Mouse (Mus musculus): ENCODE measurements around the gene Il15ra. TPM values are rescaled to one million over a fixed set of nuclear protein-coding genes. Genes with fewer than 3 reads are reported as not detected.

Il15ra gene
- polyA plus RNA-seq, 1 experiment, result not detected

GRCm38 (mm10) chr2:11722564-11722963 lies 17.5 kb downstream of the Il15ra start:
- 91% methylated on average over 9 of the region's 9 CpGs for WGBS
- TF ChIP-seq POLR2A (IDR thresholded peaks at IDR 0.05; ENCODE audit: insufficient read depth, low read depth, low read length), result no peak
- TF ChIP-seq CTCF (IDR thresholded peaks at IDR 0.05; ENCODE audit: insufficient read depth, low read depth, low read length), result no peak
- H3K27ac ChIP-seq (ENCODE audit: insufficient read depth, low read depth, low read length), result no peak overlapping the region
- H3K4me3 ChIP-seq (ENCODE audit: insufficient read depth, low read depth, low read length), result no peak overlapping the region
- no peaks in the 10 kb centered on the region for H3K4me1 ChIP-seq (ENCODE audit: control insufficient read depth, insufficient read depth, low read length)

GRCm38 (mm10) chr2:11727574-11727973 lies 22.5 kb downstream of the Il15ra start:
- TF ChIP-seq CTCF (IDR thresholded peaks at IDR 0.05; ENCODE audit: insufficient read depth, low read depth, low read length) (no peak), POLR2A (IDR thresholded peaks at IDR 0.05; ENCODE audit: insufficient read depth, low read depth, low read length) (no peak)
- 95% methylated on average over 5 of the region's 5 CpGs for WGBS
- Histone ChIP-seq H3K4me3 (ENCODE audit: insufficient read depth, low read depth, low read length) (no peak overlapping the region), H3K4me1 (ENCODE audit: control insufficient read depth, insufficient read depth, low read length) (no peaks in the 10 kb centered on the region), H3K27ac (ENCODE audit: insufficient read depth, low read depth, low read length) (no peak overlapping the region)

GRCm38 (mm10) chr2:11729091-11729490 lies 24.0 kb downstream of the Il15ra start:
- H3K4me3 ChIP-seq (ENCODE audit: insufficient read depth, low read depth, low read length), result no peak overlapping the region
- 76% methylated on average over 3 of the region's 3 CpGs for WGBS
- no peak for TF ChIP-seq POLR2A (IDR thresholded peaks at IDR 0.05; ENCODE audit: insufficient read depth, low read depth, low read length)
- TF ChIP-seq CTCF (IDR thresholded peaks at IDR 0.05; ENCODE audit: insufficient read depth, low read depth, low read length), result no peak
- no peak overlapping the region for H3K27ac ChIP-seq (ENCODE audit: insufficient read depth, low read depth, low read length)
- H3K4me1 ChIP-seq (ENCODE audit: control insufficient read depth, insufficient read depth, low read length), result no peaks in the 10 kb centered on the region

GRCm38 (mm10) chr2:11732978-11733377 lies 27.9 kb downstream of the Il15ra start:
- no peak for TF ChIP-seq CTCF (IDR thresholded peaks at IDR 0.05; ENCODE audit: insufficient read depth, low read depth, low read length)
- TF ChIP-seq POLR2A (IDR thresholded peaks at IDR 0.05; ENCODE audit: insufficient read depth, low read depth, low read length), result no peak
- no peak overlapping the region for H3K27ac ChIP-seq (ENCODE audit: insufficient read depth, low read depth, low read length)
- no peaks in the 10 kb centered on the region for H3K4me1 ChIP-seq (ENCODE audit: control insufficient read depth, insufficient read depth, low read length)
- no peak overlapping the region for H3K4me3 ChIP-seq (ENCODE audit: insufficient read depth, low read depth, low read length)
- 54% methylated on average over 5 of the region's 5 CpGs for WGBS

- no peaks in the 10 kb centered on the region for H3K4me1 ChIP-seq (ENCODE audit: control insufficient read depth, insufficient read depth, low read length)
- H3K4me3 ChIP-seq (ENCODE audit: insufficient read depth, low read depth, low read length), result no peak overlapping the region
- 85% methylated on average over 6 of the region's 6 CpGs for WGBS
- TF ChIP-seq CTCF (IDR thresholded peaks at IDR 0.05; ENCODE audit: insufficient read depth, low read depth, low read length), result no peak
- TF ChIP-seq POLR2A (IDR thresholded peaks at IDR 0.05; ENCODE audit: insufficient read depth, low read depth, low read length), result no peak
- H3K27ac ChIP-seq (ENCODE audit: insufficient read depth, low read depth, low read length), result no peak overlapping the region
Measured at GRCm38 (mm10) chr2:11735853-11736252, 30.8 kb downstream of the Il15ra start.

GRCm38 (mm10) chr2:11738794-11739193 lies 33.7 kb downstream of the Il15ra start:
- no peak overlapping the region for H3K27ac ChIP-seq (ENCODE audit: insufficient read depth, low read depth, low read length)
- H3K4me1 ChIP-seq (ENCODE audit: control insufficient read depth, insufficient read depth, low read length), result no peaks in the 10 kb centered on the region
- no peak for TF ChIP-seq POLR2A (IDR thresholded peaks at IDR 0.05; ENCODE audit: insufficient read depth, low read depth, low read length)
- no peak for TF ChIP-seq CTCF (IDR thresholded peaks at IDR 0.05; ENCODE audit: insufficient read depth, low read depth, low read length)
- WGBS, result 79% methylated on average over 3 of the region's 3 CpGs
- H3K4me3 ChIP-seq (ENCODE audit: insufficient read depth, low read depth, low read length), result no peak overlapping the region

- Histone ChIP-seq H3K4me1 (ENCODE audit: control insufficient read depth, insufficient read depth, low read length) (no peaks in the 10 kb centered on the region), H3K4me3 (ENCODE audit: insufficient read depth, low read depth, low read length) (no peak overlapping the region), H3K27ac (ENCODE audit: insufficient read depth, low read depth, low read length) (no peak overlapping the region)
- WGBS, result 97% methylated on average over 4 of the region's 4 CpGs
- TF ChIP-seq CTCF (IDR thresholded peaks at IDR 0.05; ENCODE audit: insufficient read depth, low read depth, low read length) (no peak), POLR2A (IDR thresholded peaks at IDR 0.05; ENCODE audit: insufficient read depth, low read depth, low read length) (no peak)
Measured at GRCm38 (mm10) chr2:11739516-11740051, 34.5 kb downstream of the Il15ra start.

GRCm38 (mm10) chr2:11762541-11762940 lies 57.5 kb downstream of the Il15ra start:
- H3K4me1 ChIP-seq (ENCODE audit: control insufficient read depth, insufficient read depth, low read length), result peaks cover 7% of the 10 kb centered on the region
- WGBS, result 94% methylated on average over 4 of the region's 4 CpGs
- TF ChIP-seq CTCF (IDR thresholded peaks at IDR 0.05; ENCODE audit: insufficient read depth, low read depth, low read length), result no peak
- TF ChIP-seq POLR2A (IDR thresholded peaks at IDR 0.05; ENCODE audit: insufficient read depth, low read depth, low read length), result no peak
- no peak overlapping the region for H3K4me3 ChIP-seq (ENCODE audit: insufficient read depth, low read depth, low read length)
- H3K27ac ChIP-seq (ENCODE audit: insufficient read depth, low read depth, low read length), result no peak overlapping the region

- TF ChIP-seq CTCF (IDR thresholded peaks at IDR 0.05; ENCODE audit: insufficient read depth, low read depth, low read length), result no peak
- TF ChIP-seq POLR2A (IDR thresholded peaks at IDR 0.05; ENCODE audit: insufficient read depth, low read depth, low read length), result no peak
- no peak overlapping the region for H3K4me3 ChIP-seq (ENCODE audit: insufficient read depth, low read depth, low read length)
- H3K27ac ChIP-seq (ENCODE audit: insufficient read depth, low read depth, low read length), result no peak overlapping the region
- WGBS, result 32% methylated on average over 4 of the region's 4 CpGs
- peaks cover 7% of the 10 kb centered on the region for H3K4me1 ChIP-seq (ENCODE audit: control insufficient read depth, insufficient read depth, low read length)
Measured at GRCm38 (mm10) chr2:11765694-11766093, 60.6 kb downstream of the Il15ra start.
